Mouse (Mus musculus): Measurements from ENCODE around the gene Mgp. TPM values are rescaled to one million over a fixed set of nuclear protein-coding genes. Genes with fewer than 3 reads are reported as not detected.

Mgp gene
- polyA plus RNA-seq, 1 experiment from 2014 or later: 5.0 TPM

GRCm38 (mm10) chr6:136915721-136916395 lies 40.2 kb upstream of the Mgp start:
- Histone ChIP-seq H3K27me3 (replicated peaks; ENCODE audit: control insufficient read depth, insufficient read depth, low read length) (no peaks in the 10 kb centered on the region), H3K4me2 (ENCODE audit: low read length) (no peak overlapping the region), H3K4me3 (ENCODE audit: low read depth, low read length) (no peak overlapping the region), H3K9me3 (replicated peaks; ENCODE audit: control insufficient read depth, low read length) (no peaks in the 10 kb centered on the region), H3K4me1 (ENCODE audit: control insufficient read depth, insufficient read depth, low read length) (no peaks in the 10 kb centered on the region), H3K36me3 (ENCODE audit: control insufficient read depth, insufficient read depth, low read length) (no peaks in the 10 kb centered on the region), H3K27ac (ENCODE audit: low read depth, low read length) (no peak overlapping the region), H3K9ac (ENCODE audit: low read length) (no peak overlapping the region)
- DNase-seq (ENCODE audit: low spot score) (no peak), ATAC-seq (no peak)
- WGBS: 92% methylated on average over 8 of the region's 8 CpGs

- no peak overlapping the region for H3K4me2 ChIP-seq (ENCODE audit: low read length)
- H3K9me3 ChIP-seq (replicated peaks; ENCODE audit: control insufficient read depth, low read length): no peaks in the 10 kb centered on the region
- H3K4me3 ChIP-seq (ENCODE audit: low read depth, low read length): no peak overlapping the region
- 93% methylated on average over 6 of the region's 6 CpGs for WGBS
- no peak overlapping the region for H3K9ac ChIP-seq (ENCODE audit: low read length)
- no peaks in the 10 kb centered on the region for H3K36me3 ChIP-seq (ENCODE audit: control insufficient read depth, insufficient read depth, low read length)
- H3K27ac ChIP-seq (ENCODE audit: low read depth, low read length): no peak overlapping the region
- H3K27me3 ChIP-seq (replicated peaks; ENCODE audit: control insufficient read depth, insufficient read depth, low read length): no peaks in the 10 kb centered on the region
- ATAC-seq (no peak), DNase-seq (ENCODE audit: low spot score) (no peak)
- H3K4me1 ChIP-seq (ENCODE audit: control insufficient read depth, insufficient read depth, low read length): no peaks in the 10 kb centered on the region
Measured at GRCm38 (mm10) chr6:136914234-136914633, 38.6 kb upstream of the Mgp start.

GRCm38 (mm10) chr6:136913384-136914126 lies 37.9 kb upstream of the Mgp start:
- peak; percentile 88 for ATAC-seq
- 0 out of 2 replicates have a peak overlapping the region, but pooled peaks have one; percentile 13 for H3K9ac ChIP-seq (ENCODE audit: low read length)

GRCm38 (mm10) chr6:136912751-136913265 lies 37.2 kb upstream of the Mgp start:
- Histone ChIP-seq H3K27ac (ENCODE audit: low read depth, low read length) (no peak overlapping the region), H3K4me1 (ENCODE audit: control insufficient read depth, insufficient read depth, low read length) (no peaks in the 10 kb centered on the region), H3K9me3 (replicated peaks; ENCODE audit: control insufficient read depth, low read length) (no peaks in the 10 kb centered on the region), H3K4me2 (ENCODE audit: low read length) (no peak overlapping the region), H3K36me3 (ENCODE audit: control insufficient read depth, insufficient read depth, low read length) (no peaks in the 10 kb centered on the region), H3K4me3 (ENCODE audit: low read depth, low read length) (no peak overlapping the region), H3K27me3 (replicated peaks; ENCODE audit: control insufficient read depth, insufficient read depth, low read length) (no peaks in the 10 kb centered on the region), H3K9ac (ENCODE audit: low read length) (no peak overlapping the region)
- ATAC-seq: peak; percentile 51; the same call in 1 of the 2 replicates
- no peak for DNase-seq (ENCODE audit: low spot score)
- 55% methylated on average over 1 of the region's 2 CpGs for WGBS

More at GRCm38 (mm10) chr6:136913384-136914126, 37.9 kb upstream of the Mgp start:
- WGBS: 17% methylated on average over 18 of the region's 18 CpGs
- H3K4me1 ChIP-seq (ENCODE audit: control insufficient read depth, insufficient read depth, low read length): no peaks in the 10 kb centered on the region
- no peak overlapping the region for H3K27ac ChIP-seq (ENCODE audit: low read depth, low read length)
- H3K9me3 ChIP-seq (replicated peaks; ENCODE audit: control insufficient read depth, low read length): no peaks in the 10 kb centered on the region
- H3K27me3 ChIP-seq (replicated peaks; ENCODE audit: control insufficient read depth, insufficient read depth, low read length): no peaks in the 10 kb centered on the region
- DNase-seq (ENCODE audit: low spot score): peak; percentile 64
- H3K4me3 ChIP-seq (ENCODE audit: low read depth, low read length): 0 out of 2 replicates have a peak overlapping the region, but pooled peaks have one; percentile 4
- no peaks in the 10 kb centered on the region for H3K36me3 ChIP-seq (ENCODE audit: control insufficient read depth, insufficient read depth, low read length)
- peak overlapping the region; percentile 43 for H3K4me2 ChIP-seq (ENCODE audit: low read length)

- Histone ChIP-seq H3K4me3 (ENCODE audit: low read depth, low read length) (no peak overlapping the region), H3K36me3 (ENCODE audit: control insufficient read depth, insufficient read depth, low read length) (no peaks in the 10 kb centered on the region), H3K27ac (ENCODE audit: low read depth, low read length) (no peak overlapping the region), H3K4me1 (ENCODE audit: control insufficient read depth, insufficient read depth, low read length) (no peaks in the 10 kb centered on the region), H3K4me2 (ENCODE audit: low read length) (no peak overlapping the region), H3K27me3 (replicated peaks; ENCODE audit: control insufficient read depth, insufficient read depth, low read length) (no peaks in the 10 kb centered on the region), H3K9ac (ENCODE audit: low read length) (no peak overlapping the region), H3K9me3 (replicated peaks; ENCODE audit: control insufficient read depth, low read length) (no peaks in the 10 kb centered on the region)
- DNase-seq (ENCODE audit: low spot score): peak; percentile 29
- 82% methylated on average over 9 of the region's 9 CpGs for WGBS
- no peak for ATAC-seq
Measured at GRCm38 (mm10) chr6:136910247-136910890, 34.7 kb upstream of the Mgp start.

- Histone ChIP-seq H3K9me3 (replicated peaks; ENCODE audit: control insufficient read depth, low read length) (no peaks in the 10 kb centered on the region), H3K27ac (ENCODE audit: low read depth, low read length) (no peak overlapping the region), H3K4me1 (ENCODE audit: control insufficient read depth, insufficient read depth, low read length) (no peaks in the 10 kb centered on the region), H3K27me3 (replicated peaks; ENCODE audit: control insufficient read depth, insufficient read depth, low read length) (no peaks in the 10 kb centered on the region), H3K9ac (ENCODE audit: low read length) (no peak overlapping the region), H3K4me3 (ENCODE audit: low read depth, low read length) (no peak overlapping the region), H3K36me3 (ENCODE audit: control insufficient read depth, insufficient read depth, low read length) (no peaks in the 10 kb centered on the region), H3K4me2 (ENCODE audit: low read length) (no peak overlapping the region)
- 70% methylated on average over 10 of the region's 10 CpGs for WGBS
- ATAC-seq: no peak
- DNase-seq (ENCODE audit: low spot score): no peak
Measured at GRCm38 (mm10) chr6:136906937-136907293, 31.3 kb upstream of the Mgp start.

GRCm38 (mm10) chr6:136906283-136906936 lies 30.8 kb upstream of the Mgp start:
- 86% methylated on average over 19 of the region's 19 CpGs for WGBS
- Histone ChIP-seq H3K27ac (ENCODE audit: low read depth, low read length) (no peak overlapping the region), H3K27me3 (replicated peaks; ENCODE audit: control insufficient read depth, insufficient read depth, low read length) (no peaks in the 10 kb centered on the region), H3K9ac (ENCODE audit: low read length) (no peak overlapping the region), H3K4me3 (ENCODE audit: low read depth, low read length) (no peak overlapping the region), H3K36me3 (ENCODE audit: control insufficient read depth, insufficient read depth, low read length) (no peaks in the 10 kb centered on the region), H3K4me1 (ENCODE audit: control insufficient read depth, insufficient read depth, low read length) (no peaks in the 10 kb centered on the region), H3K4me2 (ENCODE audit: low read length) (no peak overlapping the region), H3K9me3 (replicated peaks; ENCODE audit: control insufficient read depth, low read length) (no peaks in the 10 kb centered on the region)
- DNase-seq (ENCODE audit: low spot score) (no peak), ATAC-seq (no peak)

- ATAC-seq (no peak), DNase-seq (ENCODE audit: low spot score) (no peak)
- no peak overlapping the region for H3K27ac ChIP-seq (ENCODE audit: low read depth, low read length)
- no peak overlapping the region for H3K9ac ChIP-seq (ENCODE audit: low read length)
- no peaks in the 10 kb centered on the region for H3K9me3 ChIP-seq (replicated peaks; ENCODE audit: control insufficient read depth, low read length)
- H3K27me3 ChIP-seq (replicated peaks; ENCODE audit: control insufficient read depth, insufficient read depth, low read length): no peaks in the 10 kb centered on the region
- no peaks in the 10 kb centered on the region for H3K36me3 ChIP-seq (ENCODE audit: control insufficient read depth, insufficient read depth, low read length)
- WGBS: 60% methylated on average over 8 of the region's 8 CpGs
- H3K4me2 ChIP-seq (ENCODE audit: low read length): no peak overlapping the region
- no peak overlapping the region for H3K4me3 ChIP-seq (ENCODE audit: low read depth, low read length)
- H3K4me1 ChIP-seq (ENCODE audit: control insufficient read depth, insufficient read depth, low read length): no peaks in the 10 kb centered on the region
Measured at GRCm38 (mm10) chr6:136903885-136904470, 28.4 kb upstream of the Mgp start.
